Mouse (Mus musculus): ENCODE data around the gene Strn.

GRCm38 (mm10) chr17:78735731-78736472, 1.1 kb downstream of the Strn start:
- TF ChIP-seq GATA1 (IDR thresholded peaks at IDR 0.05; ENCODE audit: borderline replicate concordance, low read length) (no peak), FLI1 (IDR thresholded peaks at IDR 0.05; ENCODE audit: low read length) (no peak)
